Mouse (Mus musculus) MEL (cell line): Measurements from ENCODE around the gene Peli1. TPM values are rescaled to one million over a fixed set of nuclear protein-coding genes. Genes with fewer than 3 reads are reported as not detected.

Source experiments
- DNase-seq: peaks from one replicate; pipeline ENCODE4 v3.0.0; 2011; ENCODE audit warnings: low read depth, low spot score
- H3K27ac ChIP-seq: 2 replicates; pipeline ENCODE4 v1.5.1; 2012; ENCODE audit warnings: low read depth, mild to moderate bottlenecking, control low read depth, low read length, moderate library complexity; ENCODE audit not compliant: control insufficient read depth
- H3K27me3 ChIP-seq, 2 experiments: fragments of 150-350 bp in 1 of 2; sonication (generic) in 1 of 2; 2 replicates each; pipeline ENCODE4 v1.6.1; 2012; ENCODE audit warnings: low read length in 2 of 2, mild to moderate bottlenecking in 2 of 2, improper control_type of control experiment in 1 of 2, moderate library complexity in 1 of 2; ENCODE audit not compliant: insufficient read depth in 2 of 2, control insufficient read depth in 1 of 2
- H3K36me3 ChIP-seq, 2 experiments: 2 replicates each; pipeline ENCODE4 v1.6.1; 2012 to 2014; ENCODE audit warnings: low read length in 2 of 2, improper control_type of control experiment in 1 of 2, inconsistent platforms in 1 of 2, mild to moderate bottlenecking in 1 of 2; ENCODE audit not compliant: insufficient read depth in 2 of 2, control insufficient read depth in 1 of 2
- H3K4me1 ChIP-seq, 2 experiments: fragments of 150-350 bp in 1 of 2; sonication (generic) in 1 of 2; 2 replicates each; pipeline ENCODE4 v1.6.1; 2012; ENCODE audit warnings: low read length in 2 of 2, improper control_type of control experiment in 1 of 2, mild to moderate bottlenecking in 1 of 2; ENCODE audit not compliant: insufficient read depth in 2 of 2, control insufficient read depth in 1 of 2
- H3K4me3 ChIP-seq, 2 experiments: fragments of 150-350 bp in 1 of 2; sonication (generic) in 1 of 2; 2 replicates each; pipeline ENCODE4 v1.5.1; 2012; ENCODE audit warnings: low read depth in 2 of 2, low read length in 2 of 2, mild to moderate bottlenecking in 2 of 2, moderate library complexity in 2 of 2, control low read depth in 1 of 2, improper control_type of control experiment in 1 of 2; ENCODE audit not compliant: control insufficient read depth in 1 of 2, insufficient read depth in 1 of 2
- H3K79me2 ChIP-seq: 2 replicates; pipeline ENCODE4 v1.6.1; 2012; ENCODE audit warnings: mild to moderate bottlenecking, low read length, moderate library complexity; ENCODE audit not compliant: control insufficient read depth, poor library complexity, insufficient read depth
- H3K9ac ChIP-seq: 2 replicates; pipeline ENCODE4 v1.6.1; 2012; ENCODE audit warnings: low read depth, mild to moderate bottlenecking, control low read depth, low read length, moderate library complexity; ENCODE audit not compliant: control insufficient read depth, poor library complexity, severe bottlenecking
- H3K9me3 ChIP-seq: fragments of 150-350 bp; sonication (generic); replicated peaks from 2 replicates; pipeline ENCODE4 v1.6.1; 2012; ENCODE audit warnings: mild to moderate bottlenecking, low read length, improper control_type of control experiment, moderate library complexity; ENCODE audit not compliant: insufficient read depth
- BHLHE40 ChIP-seq: IDR thresholded peaks from 2 replicates; pipeline ENCODE4 v1.6.1; 2012; ENCODE audit warnings: low read depth, mild to moderate bottlenecking, inconsistent platforms, low read length, improper control_type of control experiment, borderline replicate concordance
- CHD2 ChIP-seq: IDR thresholded peaks from 2 replicates; pipeline ENCODE4 v1.6.1; 2011; ENCODE audit warnings: low read length, improper control_type of control experiment
- ELF1 ChIP-seq: IDR thresholded peaks from 2 replicates; pipeline ENCODE4 v1.6.1; 2014; ENCODE audit warnings: low read depth, mild to moderate bottlenecking, inconsistent platforms, low read length, improper control_type of control experiment, moderate library complexity
- EP300 ChIP-seq, 2 experiments: IDR thresholded peaks; 2 replicates each; pipeline ENCODE4 v1.6.1; 2011; ENCODE audit warnings: improper control_type of control experiment in 2 of 2, low read length in 2 of 2, low read depth in 1 of 2, mild to moderate bottlenecking in 1 of 2
- ETS1 ChIP-seq: IDR thresholded peaks from 2 replicates; pipeline ENCODE4 v1.6.1; 2012; ENCODE audit warnings: low read depth, mild to moderate bottlenecking, inconsistent platforms, low read length, improper control_type of control experiment, moderate library complexity
- GATA1 ChIP-seq: IDR thresholded peaks from 2 replicates; pipeline ENCODE4 v1.6.1; 2011; ENCODE audit warnings: low read depth, low read length, improper control_type of control experiment
- HCFC1 ChIP-seq: IDR thresholded peaks from 2 replicates; pipeline ENCODE4 v1.6.1; 2012; ENCODE audit warnings: low read depth, mild to moderate bottlenecking, inconsistent platforms, low read length, improper control_type of control experiment, moderate library complexity
- JUND ChIP-seq: IDR thresholded peaks from 2 replicates; pipeline ENCODE4 v1.6.1; 2011; ENCODE audit warnings: low read depth, mild to moderate bottlenecking, improper control_type of control experiment, low read length
- MAFK ChIP-seq: IDR thresholded peaks from 2 replicates; pipeline ENCODE4 v1.6.1; 2011; ENCODE audit warnings: low read depth, mild to moderate bottlenecking, low read length, improper control_type of control experiment, borderline replicate concordance
- MAX ChIP-seq: IDR thresholded peaks from 2 replicates; pipeline ENCODE4 v1.6.1; 2011; ENCODE audit warnings: low read length, improper control_type of control experiment
- MAZ ChIP-seq: IDR thresholded peaks from 2 replicates; pipeline ENCODE4 v1.6.1; 2012; ENCODE audit warnings: low read depth, mild to moderate bottlenecking, inconsistent platforms, low read length, improper control_type of control experiment
- MXI1 ChIP-seq: IDR thresholded peaks from 2 replicates; pipeline ENCODE4 v1.6.1; 2011; ENCODE audit warnings: mild to moderate bottlenecking, low read depth, low read length, improper control_type of control experiment
- NELFE ChIP-seq: IDR thresholded peaks from 2 replicates; pipeline ENCODE4 v1.6.1; 2011; ENCODE audit warnings: low read depth, low read length, improper control_type of control experiment
- NRF1 ChIP-seq: IDR thresholded peaks from 2 replicates; pipeline ENCODE4 v1.6.1; 2014; ENCODE audit warnings: low read depth, mild to moderate bottlenecking, inconsistent platforms, low read length, improper control_type of control experiment, moderate library complexity; ENCODE audit not compliant: poor library complexity, insufficient read depth, severe bottlenecking
- POLR2AphosphoS2 ChIP-seq: IDR thresholded peaks from 2 replicates; pipeline ENCODE4 v1.6.1; 2011; ENCODE audit warnings: low read length, improper control_type of control experiment
- TAL1 ChIP-seq: IDR thresholded peaks from 2 replicates; pipeline ENCODE4 v1.6.1; 2012; ENCODE audit warnings: mild to moderate bottlenecking, inconsistent platforms, low read length, moderate library complexity, mixed read lengths
- TBP ChIP-seq: IDR thresholded peaks from 2 replicates; pipeline ENCODE4 v1.8.0; 2011; ENCODE audit warnings: low read depth, low read length, improper control_type of control experiment
- TCF12 ChIP-seq: IDR thresholded peaks from 2 replicates; pipeline ENCODE4 v1.6.1; 2014; ENCODE audit warnings: low read depth, mild to moderate bottlenecking, inconsistent platforms, low read length, improper control_type of control experiment, moderate library complexity
- USF1 ChIP-seq: IDR thresholded peaks from 2 replicates; pipeline ENCODE4 v1.6.1; 2014; ENCODE audit warnings: low read depth, mild to moderate bottlenecking, inconsistent platforms, low read length, improper control_type of control experiment, moderate library complexity
- USF2 ChIP-seq, 2 experiments: IDR thresholded peaks; 2 replicates each; pipeline ENCODE4 v1.6.1; 2011 to 2012; ENCODE audit warnings: improper control_type of control experiment in 2 of 2, low read length in 2 of 2, borderline replicate concordance in 1 of 2, inconsistent platforms in 1 of 2, low read depth in 1 of 2, mild to moderate bottlenecking in 1 of 2; ENCODE audit not compliant: insufficient read depth in 1 of 2
- ZKSCAN1 ChIP-seq: IDR thresholded peaks from 2 replicates; pipeline ENCODE4 v1.6.1; 2012; ENCODE audit warnings: low read depth, mild to moderate bottlenecking, inconsistent platforms, low read length, improper control_type of control experiment, moderate library complexity
- ZNF384 ChIP-seq: IDR thresholded peaks from 2 replicates; pipeline ENCODE4 v1.6.1; 2012; ENCODE audit warnings: low read depth, mild to moderate bottlenecking, inconsistent platforms, low read length, improper control_type of control experiment
- polyA plus RNA-seq, 2 experiments: library from polyadenylated mRNA; stranded (reverse) in 1 of 2; unstranded in 1 of 2; fragments of >175 nt in 1 of 2; fragments of >200 nt in 1 of 2; gene quantifications; 2 replicates each; pipeline versions ENCODE4 v1.2.1 to v1.2.4; 2012; ENCODE audit warnings: low replicate concordance in 2 of 2, low read depth in 1 of 2; ENCODE audit not compliant: insufficient read length in 2 of 2, insufficient read depth in 1 of 2, missing spikeins in 1 of 2
- total RNA-seq: library from RNA; depleted of rRNA; stranded (reverse); fragments of 300-350 nt; gene quantifications from 2 replicates; pipeline ENCODE4 v1.2.3, GENCODE M21; 2012

Peli1 gene
- total and polyA plus RNA-seq, 3 experiments: 7.5 to 11.6 TPM; not detected in 1

DNA sequence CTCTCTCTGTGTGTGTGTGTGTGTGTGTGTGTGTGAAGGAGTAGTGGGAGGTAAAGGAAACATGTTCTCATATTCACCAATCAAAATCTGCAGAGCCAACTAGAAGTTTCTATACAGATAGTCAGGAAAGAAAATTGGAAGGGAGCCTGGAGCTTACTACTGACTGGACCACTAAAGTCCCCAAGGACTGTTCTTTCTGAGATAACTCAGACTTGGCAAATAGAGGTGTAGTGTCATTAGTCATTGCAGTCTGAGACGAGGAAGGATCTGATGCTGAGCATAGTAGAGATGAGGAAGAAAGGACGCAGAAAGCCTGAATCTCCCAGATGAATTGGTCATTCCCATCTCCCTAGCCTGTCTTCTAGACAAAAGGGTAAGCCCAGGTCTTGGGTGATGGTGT, 43.2 kb upstream of the Peli1 start:
- no peak for TF ChIP-seq MAX
- no peak for TF ChIP-seq ZNF384
- TF ChIP-seq TAL1: no peak
- TF ChIP-seq EP300 (IDR thresholded peaks at IDR 0.05; ENCODE audit: low read depth in 1 of 2, low read length in 2 of 2): no peak
- no peak for TF ChIP-seq GATA1
- no peak for TF ChIP-seq ZKSCAN1
- no peak for TF ChIP-seq NRF1
- no peak for TF ChIP-seq TBP
- TF ChIP-seq BHLHE40: no peak
- TF ChIP-seq POLR2AphosphoS2: no peak
- TF ChIP-seq JUND: no peak
- TF ChIP-seq MAFK: no peak
- TF ChIP-seq USF2 (IDR thresholded peaks at IDR 0.05; ENCODE audit: borderline replicate concordance in 1 of 2, insufficient read depth in 1 of 2, low read depth in 1 of 2, low read length in 2 of 2): no peak
- TF ChIP-seq ETS1: no peak
- TF ChIP-seq NELFE: no peak
- no peak for TF ChIP-seq CHD2
- Histone ChIP-seq H3K27me3 (peaks cover 0 to 8% of the 10 kb centered on the region in 2 experiments), H3K9ac (no peak overlapping the region), H3K36me3 (no peaks in the 10 kb centered on the region), H3K4me3 (no peak overlapping the region), H3K9me3 (no peaks in the 10 kb centered on the region), H3K4me1 (no peaks in the 10 kb centered on the region), H3K27ac (no peak overlapping the region), H3K79me2 (no peaks in the 10 kb centered on the region)
- no peak for DNase-seq

GRCm38 (mm10) chr11:21051716-21052115, 39.4 kb upstream of the Peli1 start:
- Histone ChIP-seq H3K9me3 (no peaks in the 10 kb centered on the region), H3K79me2 (no peaks in the 10 kb centered on the region), H3K27ac (no peak overlapping the region), H3K9ac (no peak overlapping the region), H3K27me3 (0 out of 4 replicates have a peak, but pooled peaks cover 0 to 2% of the 10 kb centered on the region in 2 experiments), H3K4me1 (no peaks in the 10 kb centered on the region), H3K4me3 (no peak overlapping the region), H3K36me3 (no peaks in the 10 kb centered on the region)
- TF ChIP-seq HCFC1 (no peak), MAZ (no peak), USF2 (IDR thresholded peaks at IDR 0.05; ENCODE audit: borderline replicate concordance in 1 of 2, insufficient read depth in 1 of 2, low read depth in 1 of 2, low read length in 2 of 2) (no peak), EP300 (IDR thresholded peaks at IDR 0.05; ENCODE audit: low read depth in 1 of 2, low read length in 2 of 2) (no peak), ZKSCAN1 (no peak), USF1 (no peak), TCF12 (no peak), MXI1 (no peak), ELF1 (no peak)
- DNase-seq: no peak
